Mouse (Mus musculus) embryo, embryonic 10.5 days (tissue): ENCODE measurements around the gene Arhgef33.
"Not testable (repeated sequence)": the region's sequence is repeated elsewhere in the genome, so short reads cannot be mapped to it uniquely, and the experiment has no call there.

ENCODE experiments used
- DNase-seq: peaks from one replicate; pipeline ENCODE4 v3.0.0-alpha.2; 2015; ENCODE audit warnings: low spot score

Gene Arhgef33

GRCm38 (mm10) chr17:80346591-80347125, 39.5 kb downstream of the Arhgef33 start:
- DNase-seq: peak; percentile 65

- DNase-seq: peak; percentile 38
Observed at GRCm38 (mm10) chr17:80347234-80347633, 40.0 kb downstream of the Arhgef33 start.

- no peak for DNase-seq
Observed at GRCm38 (mm10) chr17:80360245-80360644, 53.0 kb downstream of the Arhgef33 start.

GRCm38 (mm10) chr17:80367276-80367675, 60.1 kb downstream of the Arhgef33 start:
- DNase-seq: no peak

- DNase-seq: no peak
Observed at GRCm38 (mm10) chr17:80368606-80369005, 61.4 kb downstream of the Arhgef33 start.

GRCm38 (mm10) chr17:80372989-80373725, 66.0 kb downstream of the Arhgef33 start, which contains the start of gene Gm10190:
TSS of gene Gm10190 (minus strand) at chr17:80373541.
- peak; percentile 92 for DNase-seq

- no peak for DNase-seq
Observed at GRCm38 (mm10) chr17:80373726-80374096, 66.5 kb downstream of the Arhgef33 start.

- not testable (repeated sequence) for DNase-seq
Observed at GRCm38 (mm10) chr17:80378386-80378785, 71.2 kb downstream of the Arhgef33 start.

- DNase-seq: no peak
Observed at GRCm38 (mm10) chr17:80385671-80386070, 78.5 kb downstream of the Arhgef33 start.

- DNase-seq: no peak
Observed at GRCm38 (mm10) chr17:80390024-80390423, 82.8 kb downstream of the Arhgef33 start.

GRCm38 (mm10) chr17:80391423-80392403, 84.5 kb downstream of the Arhgef33 start:
- DNase-seq: peak; percentile 80

- no peak for DNase-seq
Observed at GRCm38 (mm10) chr17:80398243-80398642, 91.0 kb downstream of the Arhgef33 start.

- peak; percentile 13 for DNase-seq
Observed at GRCm38 (mm10) chr17:80411182-80411581, 104.0 kb downstream of the Arhgef33 start.

GRCm38 (mm10) chr17:80418572-80419210, 111.5 kb downstream of the Arhgef33 start:
- no peak for DNase-seq

GRCm38 (mm10) chr17:80420998-80421397, 113.8 kb downstream of the Arhgef33 start:
- no peak for DNase-seq

GRCm38 (mm10) chr17:80426171-80426570, 119.0 kb downstream of the Arhgef33 start:
- DNase-seq: no peak

- DNase-seq: no peak
Observed at GRCm38 (mm10) chr17:80426901-80427300, 119.7 kb downstream of the Arhgef33 start.

- DNase-seq: no peak
Observed at GRCm38 (mm10) chr17:80427966-80428365, 120.8 kb downstream of the Arhgef33 start.

- DNase-seq: no peak
Observed at GRCm38 (mm10) chr17:80431997-80432396, 124.8 kb downstream of the Arhgef33 start.

- no peak for DNase-seq
Observed at GRCm38 (mm10) chr17:80434430-80434829, 127.2 kb downstream of the Arhgef33 start.

- no peak for DNase-seq
Observed at GRCm38 (mm10) chr17:80435680-80436079, 128.5 kb downstream of the Arhgef33 start.

- no peak for DNase-seq
Observed at GRCm38 (mm10) chr17:80445433-80445832, 138.2 kb downstream of the Arhgef33 start.
